Mouse (Mus musculus) CH12F3 (cell line): ENCODE measurements at regions not wholly inside any gene's neighbourhood (a gene's known extent, or its start where the extent isn't known, plus 50 kb on each side); places are given as distances from the start of the nearest gene placed in this dataset.

ENCODE experiments used
- in situ Hi-C: fragments of 300-500 bp; cut with MboI; formaldehyde crosslinking; loops from 2 replicates; pipeline ENCODE4 v1.14.3; 2020; ENCODE audit warnings: low sequenced_read_pairs

GRCm38 (mm10) chr9:41697611-41698467 is 426.3 kb downstream of the Sorl1 start:
- in situ Hi-C loops, result no loop called here

DNA sequence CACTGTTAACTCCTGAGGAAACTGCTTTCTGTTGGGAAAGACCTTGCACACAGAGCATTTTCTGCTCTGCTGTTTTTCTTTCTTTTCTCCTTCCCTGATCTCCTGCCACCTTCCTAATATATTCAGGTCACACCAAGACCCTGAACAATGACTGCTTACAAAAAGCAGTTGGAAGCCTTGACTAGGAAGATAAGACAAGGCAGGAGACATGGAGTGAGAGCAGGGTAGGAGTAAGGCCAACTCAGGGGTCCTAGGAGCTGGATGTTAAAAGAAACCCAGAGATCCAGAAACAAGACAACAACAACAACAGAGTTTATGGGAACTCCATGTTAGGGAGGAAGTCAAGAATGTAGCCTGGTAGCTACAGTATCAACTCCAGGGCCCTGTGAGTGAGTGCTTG is 426.9 kb downstream of the Sorl1 start:
- in situ Hi-C loops, result no loop called here

GRCm38 (mm10) chr9:41682911-41683310 is 441.2 kb downstream of the Sorl1 start:
- in situ Hi-C loops, result no loop called here

DNA sequence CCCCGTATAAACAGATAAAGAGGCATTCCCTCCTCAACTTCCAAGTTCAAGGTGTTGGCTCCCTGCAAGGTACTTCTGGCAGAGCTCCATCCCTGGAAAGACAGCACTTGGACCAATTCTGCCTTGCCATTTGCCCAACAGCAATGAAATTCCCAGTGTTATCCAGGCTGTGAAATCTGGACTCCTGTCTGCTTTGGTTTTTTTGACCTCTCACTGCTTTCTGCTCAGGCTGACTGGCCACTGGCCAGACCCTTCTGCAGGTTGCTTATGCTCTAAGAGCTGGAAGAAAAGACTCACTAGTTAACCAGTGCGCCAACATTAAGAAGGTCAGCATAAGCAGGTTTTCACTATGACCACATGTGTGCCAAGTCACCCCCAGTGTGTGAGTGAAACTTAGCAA is 448.4 kb downstream of the Sorl1 start:
- in situ Hi-C loops, result no loop called here

DNA sequence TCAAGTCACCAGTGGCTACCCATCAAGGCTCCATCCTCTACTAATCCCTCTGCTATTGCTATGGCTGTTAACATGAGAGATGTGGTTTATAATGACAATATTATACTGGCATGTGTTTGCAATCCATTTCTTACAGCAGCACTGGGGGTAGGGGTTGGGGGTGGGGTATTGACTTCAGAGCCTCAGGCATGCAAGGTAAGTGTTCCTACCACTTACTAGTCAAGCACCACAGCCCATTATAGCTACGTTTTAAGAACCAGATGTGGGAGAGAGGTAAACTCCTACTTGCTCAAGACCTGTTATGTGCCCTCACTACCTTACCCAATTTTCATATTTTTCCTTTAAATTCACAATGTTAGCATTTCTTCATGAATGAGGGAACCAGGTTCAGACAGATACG is 451.1 kb downstream of the Sorl1 start:
- in situ Hi-C loops, result no loop called here

GRCm38 (mm10) chr9:41668741-41669140 is 455.4 kb downstream of the Sorl1 start:
- in situ Hi-C loops, result no loop called here

DNA sequence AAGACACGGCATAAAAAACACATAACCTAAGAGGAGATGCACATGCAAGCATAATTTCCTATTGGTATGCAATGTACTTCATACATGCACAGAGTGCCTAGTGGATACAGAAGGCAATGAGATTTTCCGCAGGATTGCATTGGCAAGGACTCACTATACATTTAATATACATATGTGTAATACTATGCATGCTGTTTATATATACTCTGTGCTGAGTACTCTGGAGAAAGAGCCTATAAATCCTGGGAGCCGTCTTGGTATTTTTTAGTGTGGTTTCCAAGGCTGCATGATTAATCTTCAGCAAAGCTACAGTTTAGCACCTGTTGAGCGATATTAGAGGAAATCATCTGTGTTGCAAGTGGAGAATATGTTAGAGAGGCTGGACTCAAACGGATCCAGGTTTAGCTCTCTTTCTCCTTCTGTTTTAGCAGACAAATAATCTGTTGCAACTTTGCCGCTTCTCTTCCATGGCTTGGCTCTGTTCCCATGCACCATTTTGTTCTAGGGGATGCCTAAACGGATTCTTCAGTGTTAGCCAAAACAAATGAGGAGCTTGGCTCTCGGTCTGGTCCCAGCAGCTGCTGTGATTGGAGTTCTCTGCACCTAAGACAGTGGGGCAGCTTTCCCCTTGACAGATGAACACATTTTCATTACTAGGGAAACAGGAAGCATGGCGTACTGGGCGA is 459.0 kb downstream of the Sorl1 start:
- in situ Hi-C loops, result no loop called here

- in situ Hi-C loops, result no loop called here
Observed at GRCm38 (mm10) chr9:41660576-41660975, 463.5 kb downstream of the Sorl1 start.

DNA sequence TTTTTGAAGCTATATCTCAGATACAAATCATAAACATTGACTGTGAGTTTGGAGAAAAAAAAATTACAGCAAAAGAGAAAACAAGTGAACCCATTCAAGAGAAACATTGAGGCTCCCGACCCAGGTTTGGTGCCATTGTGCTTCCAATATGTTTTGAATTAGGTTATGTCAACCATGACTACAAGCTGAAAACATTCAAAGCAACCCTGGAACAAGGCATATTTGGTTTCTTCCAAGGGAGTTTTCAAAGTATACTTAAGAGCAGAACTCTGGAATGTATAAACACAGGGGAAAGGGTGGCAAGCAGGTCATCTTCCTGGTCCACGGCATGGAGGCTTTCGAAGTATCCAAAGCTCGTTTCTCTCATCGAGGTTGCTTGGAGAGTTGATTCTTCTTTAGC is 464.1 kb downstream of the Sorl1 start:
- in situ Hi-C loops, result no loop called here

DNA sequence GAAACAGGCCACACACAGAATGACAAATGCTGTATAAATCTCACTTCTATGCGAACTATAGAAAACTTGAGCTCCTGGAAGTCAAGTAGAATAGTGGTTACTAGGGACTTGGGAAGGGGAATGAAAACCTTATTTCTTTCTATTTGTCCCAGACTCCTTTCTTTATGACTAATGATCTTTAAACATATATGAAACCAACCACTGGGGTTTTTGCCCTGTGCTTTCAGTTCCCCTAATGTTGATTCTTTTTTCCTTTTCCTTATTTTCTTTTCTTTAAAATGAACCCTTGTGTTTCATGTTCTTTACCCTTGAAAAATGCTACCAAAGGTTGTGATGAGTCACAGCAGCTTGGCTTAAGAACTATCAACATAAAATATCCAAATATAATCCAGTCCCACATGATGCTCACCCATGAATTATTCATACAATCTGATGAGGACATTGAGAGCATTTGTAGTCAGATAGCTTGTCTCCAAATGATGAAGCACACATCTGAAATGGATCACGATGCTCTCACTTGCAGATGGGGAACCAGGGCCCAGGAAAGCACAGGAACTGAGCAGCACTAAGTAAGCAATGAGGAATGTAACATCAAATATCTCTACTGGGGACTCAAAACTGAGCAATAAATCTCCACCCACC is 470.2 kb upstream of the Ubash3b start:
- in situ Hi-C loops, result no loop called here

DNA sequence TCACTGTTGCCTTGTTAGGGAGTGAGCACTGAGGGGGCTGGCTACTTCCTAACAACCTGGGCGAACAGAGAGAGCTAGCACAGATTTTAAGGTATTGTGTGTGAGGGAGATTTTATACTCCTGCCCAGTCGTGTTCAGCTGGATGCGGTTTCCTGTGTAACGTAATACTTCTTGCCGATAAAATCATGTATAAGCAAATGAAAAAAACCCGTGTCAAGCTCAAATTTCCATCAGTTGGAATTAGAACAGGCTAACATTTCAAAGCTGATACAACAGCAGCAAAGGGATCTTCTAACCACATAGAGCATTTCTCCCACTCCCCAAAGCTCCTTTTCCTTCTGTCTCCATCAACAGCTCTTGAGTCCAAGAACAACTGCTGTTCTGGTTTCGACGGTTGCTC is 459.8 kb upstream of the Ubash3b start:
- in situ Hi-C loops, result no loop called here

DNA sequence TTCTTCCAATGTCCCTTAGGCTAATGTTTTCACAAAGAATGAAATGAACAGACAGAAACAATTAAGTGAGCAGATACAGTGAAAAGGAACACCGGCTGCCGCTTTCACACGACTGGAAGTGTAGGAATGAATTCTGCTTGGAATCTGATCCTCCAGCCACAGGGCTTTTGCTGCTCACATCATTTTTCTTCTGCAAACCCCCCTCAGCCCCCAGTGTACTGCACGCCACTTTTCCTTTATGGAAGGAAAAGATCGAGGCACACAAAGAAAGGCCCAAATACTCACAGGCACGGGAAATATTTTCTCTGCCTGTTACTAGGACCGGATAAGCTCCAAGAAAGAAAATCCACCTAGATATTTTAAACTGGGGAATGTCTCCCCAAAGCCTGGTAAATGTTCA is 452.5 kb upstream of the Ubash3b start:
- in situ Hi-C loops, result no loop called here

DNA sequence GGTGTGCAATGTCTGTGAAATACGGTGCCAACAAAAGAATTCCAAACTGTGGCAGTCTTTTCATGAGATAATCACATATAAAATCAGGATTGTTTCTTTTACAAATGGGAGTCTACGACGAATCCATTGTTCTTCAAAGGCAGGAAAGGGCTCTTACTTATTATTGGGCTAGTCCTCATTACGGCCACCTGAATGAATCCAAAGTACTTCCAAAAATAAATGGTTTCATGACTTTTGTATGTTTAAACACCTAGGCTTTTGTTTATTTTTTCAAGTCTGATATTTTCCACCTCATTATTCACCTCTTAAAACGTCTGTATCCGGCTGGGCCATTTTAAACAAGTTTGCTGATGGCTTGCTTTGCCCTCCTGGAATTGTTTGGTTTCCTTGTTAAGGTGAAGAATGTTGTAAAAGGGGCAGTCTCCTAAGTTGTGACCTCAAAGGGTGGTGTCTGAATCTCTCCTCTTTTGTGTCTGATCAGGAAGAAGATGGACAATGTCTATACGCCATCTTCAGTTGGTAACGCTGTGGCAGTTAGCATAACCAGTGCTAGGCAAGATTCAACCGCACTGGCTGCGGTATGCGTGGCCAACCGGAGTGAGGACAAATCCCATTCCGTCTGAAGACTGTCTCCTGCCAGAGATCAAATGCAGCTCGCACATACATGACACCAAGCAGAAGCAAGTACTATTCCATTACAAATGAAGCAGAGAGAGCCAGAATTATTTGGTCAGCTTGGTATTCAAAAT is 451.5 kb upstream of the Ubash3b start:
- in situ Hi-C loops, result no loop called here

DNA sequence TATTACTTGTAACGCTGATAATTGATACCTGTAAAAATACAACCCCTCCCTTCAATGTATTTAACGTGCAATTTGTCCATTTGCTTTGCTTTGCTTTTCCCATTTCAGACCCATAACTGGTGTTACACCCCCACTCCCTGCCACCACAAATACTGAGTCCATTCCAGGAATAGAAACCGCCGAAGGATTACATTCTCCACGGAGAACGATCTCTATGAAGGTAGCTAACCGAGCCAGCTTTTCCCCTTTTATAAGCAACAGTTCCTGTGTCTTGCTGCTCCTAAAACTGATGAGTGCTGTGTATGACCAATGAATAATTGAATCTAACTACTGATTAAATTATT is 450.9 kb upstream of the Ubash3b start:
- in situ Hi-C loops, result no loop called here

GRCm38 (mm10) chr9:41611534-41612451 is 450.3 kb upstream of the Ubash3b start:
- in situ Hi-C loops, result no loop called here

GRCm38 (mm10) chr9:41610347-41610746 is 448.9 kb upstream of the Ubash3b start:
- in situ Hi-C loops, result no loop called here

DNA sequence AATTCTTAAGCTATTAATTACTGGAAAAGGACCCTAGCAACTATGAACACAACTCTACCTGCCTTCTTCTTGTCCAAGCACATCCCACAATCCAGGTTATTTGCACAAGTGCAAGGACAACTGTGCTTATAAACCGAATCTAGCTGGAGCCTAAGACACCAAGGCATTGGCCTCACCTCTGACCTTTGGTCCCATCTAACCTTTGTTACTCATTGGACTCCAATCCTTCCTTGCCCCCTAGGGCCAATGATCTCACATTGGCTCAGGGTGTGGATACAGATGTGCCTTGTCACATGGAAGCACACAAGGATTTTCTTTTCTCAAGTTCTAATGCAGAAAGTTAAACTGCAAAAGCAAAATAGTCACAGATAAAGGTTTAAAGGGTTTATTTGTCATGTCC is 444.6 kb upstream of the Ubash3b start:
- in situ Hi-C loops, result no loop called here

DNA sequence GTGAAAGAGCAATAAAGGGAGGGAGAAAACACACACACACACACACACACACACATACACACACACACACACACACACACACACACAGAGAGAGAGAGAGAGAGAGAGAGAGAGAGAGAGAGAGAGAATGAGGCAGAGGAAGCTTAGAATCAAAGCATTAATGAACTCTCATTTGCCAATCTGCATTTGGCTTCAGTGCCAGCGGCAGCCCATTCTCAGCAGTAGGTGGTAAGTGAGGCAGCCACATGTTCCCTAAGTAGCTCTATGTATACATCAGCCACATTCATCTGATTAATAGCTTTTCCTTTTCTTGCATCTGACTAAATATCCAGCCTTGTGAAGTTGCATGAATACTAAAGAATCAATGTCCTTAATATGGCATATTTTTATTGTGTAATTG is 443.4 kb upstream of the Ubash3b start:
- in situ Hi-C loops, result no loop called here

- in situ Hi-C loops, result no loop called here
Observed at GRCm38 (mm10) chr9:41600778-41601177, 439.3 kb upstream of the Ubash3b start.

GRCm38 (mm10) chr9:41599874-41600273 is 438.4 kb upstream of the Ubash3b start:
- in situ Hi-C loops, result no loop called here
